Mouse (Mus musculus): ENCODE measurements around the gene Arhgap30. TPM values are rescaled to one million over a fixed set of nuclear protein-coding genes. Genes with fewer than 3 reads are reported as not detected.

The Arhgap30 gene
- total RNA-seq, 1 experiment from 2014 or later, result 2.2 TPM

GRCm38 (mm10) chr1:171378298-171378697, 10.5 kb upstream of the Arhgap30 start:
- no peak for DNase-seq

GRCm38 (mm10) chr1:171379935-171380599, 8.7 kb upstream of the Arhgap30 start:
- peak; percentile 80 for DNase-seq

GRCm38 (mm10) chr1:171382096-171382620, 6.6 kb upstream of the Arhgap30 start:
- no peak for DNase-seq

- no peak for DNase-seq
Observed at GRCm38 (mm10) chr1:171384361-171384760, 4.4 kb upstream of the Arhgap30 start.

- no peak for DNase-seq
Observed at GRCm38 (mm10) chr1:171385171-171385570, 3.6 kb upstream of the Arhgap30 start.

- no peak for DNase-seq
Observed at GRCm38 (mm10) chr1:171387099-171387498, 1.7 kb upstream of the Arhgap30 start.

- DNase-seq, result no peak
Observed at GRCm38 (mm10) chr1:171390101-171390500, 1.3 kb downstream of the Arhgap30 start.

- DNase-seq, result no peak
Observed at GRCm38 (mm10) chr1:171401821-171402220, 13.1 kb downstream of the Arhgap30 start.

- no peak for DNase-seq
Observed at GRCm38 (mm10) chr1:171402991-171403390, 14.2 kb downstream of the Arhgap30 start.

- DNase-seq, result no peak
Observed at GRCm38 (mm10) chr1:171407263-171407662, 18.5 kb downstream of the Arhgap30 start.

- no peak for DNase-seq
Observed at GRCm38 (mm10) chr1:171410231-171410630, 21.5 kb downstream of the Arhgap30 start.

GRCm38 (mm10) chr1:171410947-171411484, 22.3 kb downstream of the Arhgap30 start, which contains the start of gene Usf1:
Usf1 (plus strand) TSS chr1:171411313.
- peak; percentile 95 for DNase-seq

GRCm38 (mm10) chr1:171411492-171411941, 22.8 kb downstream of the Arhgap30 start:
- DNase-seq, result no peak

GRCm38 (mm10) chr1:171412001-171412441, 23.3 kb downstream of the Arhgap30 start:
- DNase-seq, result peak; percentile 19

- DNase-seq, result no peak
Observed at GRCm38 (mm10) chr1:171412446-171412845, 23.7 kb downstream of the Arhgap30 start.

GRCm38 (mm10) chr1:171413608-171414007, 24.9 kb downstream of the Arhgap30 start:
- no peak for DNase-seq

GRCm38 (mm10) chr1:171418660-171419059, 29.9 kb downstream of the Arhgap30 start, which contains the start of gene Tstd1:
Tstd1 (plus strand) TSS chr1:171418872.
- no peak for DNase-seq

GRCm38 (mm10) chr1:171419291-171419882, 30.6 kb downstream of the Arhgap30 start:
- no peak for DNase-seq

GRCm38 (mm10) chr1:171419905-171420304, 31.2 kb downstream of the Arhgap30 start:
- no peak for DNase-seq

GRCm38 (mm10) chr1:171422504-171423095, 33.8 kb downstream of the Arhgap30 start:
- no peak for DNase-seq

- no peak for DNase-seq
Observed at GRCm38 (mm10) chr1:171424638-171425037, 35.9 kb downstream of the Arhgap30 start.

GRCm38 (mm10) chr1:171425126-171425525, 36.4 kb downstream of the Arhgap30 start:
- peak; percentile 77 for DNase-seq

- DNase-seq, result no peak
Observed at GRCm38 (mm10) chr1:171432158-171432557, 43.4 kb downstream of the Arhgap30 start.
